Mouse (Mus musculus): Measurements from ENCODE around the gene Kazn. TPM values are rescaled to one million over a fixed set of nuclear protein-coding genes. Genes with fewer than 3 reads are reported as not detected.

Gene Kazn
- polyA plus RNA-seq, 1 experiment from 2014 or later: 5.8 TPM

GRCm38 (mm10) chr4:142060455-142061378 lies 178.5 kb downstream of the Kazn start:
- Histone ChIP-seq H3K9ac (ENCODE audit: low read length) (no peak overlapping the region), H3K4me2 (ENCODE audit: low read depth, low read length) (no peak overlapping the region), H3K4me3 (ENCODE audit: low read length) (no peak overlapping the region), H3K4me1 (ENCODE audit: control insufficient read depth, insufficient read depth, low read length) (peaks cover 45% of the 10 kb centered on the region), H3K27ac (ENCODE audit: low read length) (peak overlapping the region; percentile 62), H3K36me3 (ENCODE audit: control insufficient read depth, insufficient read depth) (no peaks in the 10 kb centered on the region), H3K9me3 (replicated peaks; ENCODE audit: control insufficient read depth, low read length) (no peaks in the 10 kb centered on the region), H3K27me3 (ENCODE audit: control insufficient read depth, insufficient read depth, low read length) (no peaks in the 10 kb centered on the region)
- no peak; the same call in 1 of the 2 replicates for ATAC-seq (replicated peaks; ENCODE audit: extremely low read depth, insufficient read depth, low FRiP score)
- 52% methylated on average over 18 of the region's 18 CpGs for WGBS

- Histone ChIP-seq H3K4me2 (ENCODE audit: low read depth, low read length) (no peak overlapping the region), H3K9ac (ENCODE audit: low read length) (no peak overlapping the region), H3K4me3 (ENCODE audit: low read length) (no peak overlapping the region), H3K4me1 (ENCODE audit: control insufficient read depth, insufficient read depth, low read length) (peaks cover 40% of the 10 kb centered on the region), H3K27me3 (ENCODE audit: control insufficient read depth, insufficient read depth, low read length) (no peaks in the 10 kb centered on the region), H3K36me3 (ENCODE audit: control insufficient read depth, insufficient read depth) (no peaks in the 10 kb centered on the region), H3K27ac (ENCODE audit: low read length) (no peak overlapping the region), H3K9me3 (replicated peaks; ENCODE audit: control insufficient read depth, low read length) (no peaks in the 10 kb centered on the region)
- ATAC-seq (replicated peaks; ENCODE audit: extremely low read depth, insufficient read depth, low FRiP score): no peak
- WGBS: 84% methylated on average over 8 of the region's 8 CpGs
Observed at GRCm38 (mm10) chr4:142059841-142060193, 179.4 kb downstream of the Kazn start.

- Histone ChIP-seq H3K4me2 (ENCODE audit: low read depth, low read length) (no peak overlapping the region), H3K27ac (ENCODE audit: low read length) (no peak overlapping the region), H3K27me3 (ENCODE audit: control insufficient read depth, insufficient read depth, low read length) (no peaks in the 10 kb centered on the region), H3K9me3 (replicated peaks; ENCODE audit: control insufficient read depth, low read length) (no peaks in the 10 kb centered on the region), H3K36me3 (ENCODE audit: control insufficient read depth, insufficient read depth) (no peaks in the 10 kb centered on the region), H3K4me1 (ENCODE audit: control insufficient read depth, insufficient read depth, low read length) (peaks cover 45% of the 10 kb centered on the region), H3K4me3 (ENCODE audit: low read length) (no peak overlapping the region), H3K9ac (ENCODE audit: low read length) (no peak overlapping the region)
- 65% methylated on average over 13 of the region's 13 CpGs for WGBS
- ATAC-seq (replicated peaks; ENCODE audit: extremely low read depth, insufficient read depth, low FRiP score): no peak
Observed at GRCm38 (mm10) chr4:142059113-142059840, 179.9 kb downstream of the Kazn start.

- Histone ChIP-seq H3K4me1 (ENCODE audit: control insufficient read depth, insufficient read depth, low read length) (peaks cover 60% of the 10 kb centered on the region), H3K9ac (ENCODE audit: low read length) (no peak overlapping the region; the same call in 1 of the 2 replicates), H3K36me3 (ENCODE audit: control insufficient read depth, insufficient read depth) (no peaks in the 10 kb centered on the region), H3K27ac (ENCODE audit: low read length) (peak overlapping the region; percentile 87), H3K4me3 (ENCODE audit: low read length) (no peak overlapping the region), H3K27me3 (ENCODE audit: control insufficient read depth, insufficient read depth, low read length) (no peaks in the 10 kb centered on the region), H3K4me2 (ENCODE audit: low read depth, low read length) (peak overlapping the region; percentile 10; the same call in 1 of the 2 replicates), H3K9me3 (replicated peaks; ENCODE audit: control insufficient read depth, low read length) (no peaks in the 10 kb centered on the region)
- ATAC-seq (replicated peaks; ENCODE audit: extremely low read depth, insufficient read depth, low FRiP score): peak; percentile 88
- WGBS: 55% methylated on average over 22 of the region's 22 CpGs
Observed at GRCm38 (mm10) chr4:142057529-142058216, 181.5 kb downstream of the Kazn start.

GRCm38 (mm10) chr4:142055600-142055999 lies 183.6 kb downstream of the Kazn start:
- Histone ChIP-seq H3K36me3 (ENCODE audit: control insufficient read depth, insufficient read depth) (no peaks in the 10 kb centered on the region), H3K4me3 (ENCODE audit: low read length) (no peak overlapping the region), H3K9me3 (replicated peaks; ENCODE audit: control insufficient read depth, low read length) (no peaks in the 10 kb centered on the region), H3K4me2 (ENCODE audit: low read depth, low read length) (no peak overlapping the region), H3K27ac (ENCODE audit: low read length) (no peak overlapping the region), H3K9ac (ENCODE audit: low read length) (no peak overlapping the region), H3K4me1 (ENCODE audit: control insufficient read depth, insufficient read depth, low read length) (peaks cover 47% of the 10 kb centered on the region), H3K27me3 (ENCODE audit: control insufficient read depth, insufficient read depth, low read length) (no peaks in the 10 kb centered on the region)
- ATAC-seq (replicated peaks; ENCODE audit: extremely low read depth, insufficient read depth, low FRiP score): no peak
- WGBS: 74% methylated on average over 8 of the region's 8 CpGs

GRCm38 (mm10) chr4:142054580-142054979 lies 184.6 kb downstream of the Kazn start:
- Histone ChIP-seq H3K9ac (ENCODE audit: low read length) (no peak overlapping the region), H3K9me3 (replicated peaks; ENCODE audit: control insufficient read depth, low read length) (no peaks in the 10 kb centered on the region), H3K4me3 (ENCODE audit: low read length) (no peak overlapping the region), H3K27me3 (ENCODE audit: control insufficient read depth, insufficient read depth, low read length) (no peaks in the 10 kb centered on the region), H3K36me3 (ENCODE audit: control insufficient read depth, insufficient read depth) (no peaks in the 10 kb centered on the region), H3K4me1 (ENCODE audit: control insufficient read depth, insufficient read depth, low read length) (peaks cover 40% of the 10 kb centered on the region), H3K27ac (ENCODE audit: low read length) (no peak overlapping the region), H3K4me2 (ENCODE audit: low read depth, low read length) (no peak overlapping the region)
- ATAC-seq (replicated peaks; ENCODE audit: extremely low read depth, insufficient read depth, low FRiP score): no peak
- 82% methylated on average over 11 of the region's 11 CpGs for WGBS

GRCm38 (mm10) chr4:142053661-142054448 lies 185.3 kb downstream of the Kazn start:
- no peaks in the 10 kb centered on the region for H3K27me3 ChIP-seq (ENCODE audit: control insufficient read depth, insufficient read depth, low read length)
- no peak overlapping the region for H3K4me2 ChIP-seq (ENCODE audit: low read depth, low read length)
- 40% methylated on average over 9 of the region's 9 CpGs for WGBS
- no peak for ATAC-seq (replicated peaks; ENCODE audit: extremely low read depth, insufficient read depth, low FRiP score)
- H3K9me3 ChIP-seq (replicated peaks; ENCODE audit: control insufficient read depth, low read length): no peaks in the 10 kb centered on the region
- peak overlapping the region; percentile 23; the same call in 1 of the 2 replicates for H3K9ac ChIP-seq (ENCODE audit: low read length)
- no peaks in the 10 kb centered on the region for H3K36me3 ChIP-seq (ENCODE audit: control insufficient read depth, insufficient read depth)
- no peak overlapping the region for H3K4me3 ChIP-seq (ENCODE audit: low read length)
- H3K27ac ChIP-seq (ENCODE audit: low read length): peak overlapping the region; percentile 77
- peaks cover 38% of the 10 kb centered on the region for H3K4me1 ChIP-seq (ENCODE audit: control insufficient read depth, insufficient read depth, low read length)

GRCm38 (mm10) chr4:142053261-142053660 lies 185.9 kb downstream of the Kazn start:
- Histone ChIP-seq H3K9ac (ENCODE audit: low read length) (peak overlapping the region; percentile 23; the same call in 1 of the 2 replicates), H3K4me1 (ENCODE audit: control insufficient read depth, insufficient read depth, low read length) (peaks cover 42% of the 10 kb centered on the region), H3K27me3 (ENCODE audit: control insufficient read depth, insufficient read depth, low read length) (no peaks in the 10 kb centered on the region), H3K36me3 (ENCODE audit: control insufficient read depth, insufficient read depth) (no peaks in the 10 kb centered on the region), H3K27ac (ENCODE audit: low read length) (peak overlapping the region; percentile 77), H3K4me2 (ENCODE audit: low read depth, low read length) (no peak overlapping the region), H3K4me3 (ENCODE audit: low read length) (no peak overlapping the region), H3K9me3 (replicated peaks; ENCODE audit: control insufficient read depth, low read length) (no peaks in the 10 kb centered on the region)
- ATAC-seq (replicated peaks; ENCODE audit: extremely low read depth, insufficient read depth, low FRiP score): no peak
- WGBS: 46% methylated on average over 4 of the region's 4 CpGs

Data from heart, embryonic 16.5 days (tissue).